Mouse (Mus musculus): Measurements from ENCODE around the gene Lrrc63. TPM values are rescaled to one million over a fixed set of nuclear protein-coding genes. Genes with fewer than 3 reads are reported as not detected.
"Not testable (repeated sequence)": the region's sequence is repeated elsewhere in the genome, so short reads cannot be mapped to it uniquely, and the experiment has no call there.

The Lrrc63 gene
- polyA plus RNA-seq, 1 experiment from 2014 or later: 0.07 TPM

GRCm38 (mm10) chr14:75150653-75151052 lies 20.0 kb upstream of the Lrrc63 start:
- WGBS: 56% methylated on average over 2 of the region's 2 CpGs
- no peak overlapping the region for H3K9ac ChIP-seq (ENCODE audit: low read length)
- ATAC-seq (replicated peaks; ENCODE audit: extremely low read depth, insufficient read depth, low FRiP score): no peak
- no peaks in the 10 kb centered on the region for H3K27me3 ChIP-seq (ENCODE audit: control insufficient read depth, insufficient read depth, low read length)
- H3K36me3 ChIP-seq (ENCODE audit: control insufficient read depth, insufficient read depth): no peaks in the 10 kb centered on the region
- H3K4me3 ChIP-seq (ENCODE audit: low read length): no peak overlapping the region
- H3K4me2 ChIP-seq (ENCODE audit: low read depth, low read length): no peak overlapping the region
- H3K9me3 ChIP-seq (replicated peaks; ENCODE audit: control insufficient read depth, low read length): no peaks in the 10 kb centered on the region
- H3K27ac ChIP-seq (ENCODE audit: low read length): no peak overlapping the region
- H3K4me1 ChIP-seq (ENCODE audit: control insufficient read depth, insufficient read depth, low read length): no peaks in the 10 kb centered on the region

- no peaks in the 10 kb centered on the region for H3K27me3 ChIP-seq (ENCODE audit: control insufficient read depth, insufficient read depth, low read length)
These were observed 17.5 kb upstream of the Lrrc63 start for GRCm38 (mm10) chr14:75148229-75148628.

GRCm38 (mm10) chr14:75147706-75148105 lies 17.0 kb upstream of the Lrrc63 start:
- H3K27me3 ChIP-seq (ENCODE audit: control insufficient read depth, insufficient read depth, low read length); ATAC-seq (replicated peaks; ENCODE audit: extremely low read depth, insufficient read depth, low FRiP score): not testable (repeated sequence)
- 67% methylated on average over 2 of the region's 2 CpGs for WGBS

More at GRCm38 (mm10) chr14:75148229-75148628, 17.5 kb upstream of the Lrrc63 start:
- 0 out of 2 replicates have a peak overlapping the region, but pooled peaks have one; percentile 46 for H3K27ac ChIP-seq (ENCODE audit: low read length)
- H3K9me3 ChIP-seq (replicated peaks; ENCODE audit: control insufficient read depth, low read length): no peaks in the 10 kb centered on the region
- H3K4me2 ChIP-seq (ENCODE audit: low read depth, low read length): peak overlapping the region; percentile 15; the same call in 1 of the 2 replicates
- ATAC-seq (replicated peaks; ENCODE audit: extremely low read depth, insufficient read depth, low FRiP score): no peak
- no peaks in the 10 kb centered on the region for H3K4me1 ChIP-seq (ENCODE audit: control insufficient read depth, insufficient read depth, low read length)
- no peak overlapping the region for H3K4me3 ChIP-seq (ENCODE audit: low read length)
- 42% methylated on average over 9 of the region's 9 CpGs for WGBS
- no peaks in the 10 kb centered on the region for H3K36me3 ChIP-seq (ENCODE audit: control insufficient read depth, insufficient read depth)
- H3K9ac ChIP-seq (ENCODE audit: low read length): no peak overlapping the region

GRCm38 (mm10) chr14:75139225-75139624 lies 8.5 kb upstream of the Lrrc63 start:
- Histone ChIP-seq H3K27ac (ENCODE audit: low read length) (no peak overlapping the region), H3K9me3 (replicated peaks; ENCODE audit: control insufficient read depth, low read length) (0 out of 2 replicates have a peak, but pooled peaks cover 2% of the 10 kb centered on the region)

More at GRCm38 (mm10) chr14:75147706-75148105, 17.0 kb upstream of the Lrrc63 start:
- H3K9me3 ChIP-seq (replicated peaks; ENCODE audit: control insufficient read depth, low read length); H3K4me2 ChIP-seq (ENCODE audit: low read depth, low read length); H3K4me1 ChIP-seq (ENCODE audit: control insufficient read depth, insufficient read depth, low read length); H3K4me3 ChIP-seq (ENCODE audit: low read length); H3K36me3 ChIP-seq (ENCODE audit: control insufficient read depth, insufficient read depth); H3K9ac ChIP-seq (ENCODE audit: low read length); H3K27ac ChIP-seq (ENCODE audit: low read length): not testable (repeated sequence)

GRCm38 (mm10) chr14:75138503-75138902 lies 7.8 kb upstream of the Lrrc63 start:
- Histone ChIP-seq H3K9me3 (replicated peaks; ENCODE audit: control insufficient read depth, low read length) (0 out of 2 replicates have a peak, but pooled peaks cover 2% of the 10 kb centered on the region), H3K36me3 (ENCODE audit: control insufficient read depth, insufficient read depth) (no peaks in the 10 kb centered on the region), H3K4me2 (ENCODE audit: low read depth, low read length) (peak overlapping the region; percentile 21; the same call in 1 of the 2 replicates), H3K27ac (ENCODE audit: low read length) (0 out of 2 replicates have a peak overlapping the region, but pooled peaks have one; percentile 15), H3K4me1 (ENCODE audit: control insufficient read depth, insufficient read depth, low read length) (no peaks in the 10 kb centered on the region), H3K4me3 (ENCODE audit: low read length) (no peak overlapping the region), H3K27me3 (ENCODE audit: control insufficient read depth, insufficient read depth, low read length) (0 out of 2 replicates have a peak, but pooled peaks cover 2% of the 10 kb centered on the region), H3K9ac (ENCODE audit: low read length) (no peak overlapping the region)
- WGBS: 33% methylated on average over 10 of the region's 10 CpGs
- no peak for ATAC-seq (replicated peaks; ENCODE audit: extremely low read depth, insufficient read depth, low FRiP score)

More at GRCm38 (mm10) chr14:75139225-75139624, 8.5 kb upstream of the Lrrc63 start:
- Histone ChIP-seq H3K36me3 (ENCODE audit: control insufficient read depth, insufficient read depth) (no peaks in the 10 kb centered on the region), H3K4me2 (ENCODE audit: low read depth, low read length) (no peak overlapping the region), H3K27me3 (ENCODE audit: control insufficient read depth, insufficient read depth, low read length) (0 out of 2 replicates have a peak, but pooled peaks cover 2% of the 10 kb centered on the region), H3K4me3 (ENCODE audit: low read length) (no peak overlapping the region), H3K4me1 (ENCODE audit: control insufficient read depth, insufficient read depth, low read length) (no peaks in the 10 kb centered on the region), H3K9ac (ENCODE audit: low read length) (no peak overlapping the region)
- WGBS: 83% methylated on average over 2 of the region's 2 CpGs
- ATAC-seq (replicated peaks; ENCODE audit: extremely low read depth, insufficient read depth, low FRiP score): no peak

- Histone ChIP-seq H3K36me3 (ENCODE audit: control insufficient read depth, insufficient read depth) (no peaks in the 10 kb centered on the region), H3K27me3 (ENCODE audit: control insufficient read depth, insufficient read depth, low read length) (0 out of 2 replicates have a peak, but pooled peaks cover 2% of the 10 kb centered on the region), H3K4me2 (ENCODE audit: low read depth, low read length) (peak overlapping the region; percentile 44), H3K27ac (ENCODE audit: low read length) (peak overlapping the region; percentile 66), H3K9ac (ENCODE audit: low read length) (peak overlapping the region; percentile 47; the same call in 1 of the 2 replicates), H3K4me1 (ENCODE audit: control insufficient read depth, insufficient read depth, low read length) (peaks cover 3% of the 10 kb centered on the region; the same call in 1 of the 2 replicates), H3K4me3 (ENCODE audit: low read length) (peak overlapping the region; percentile 42), H3K9me3 (replicated peaks; ENCODE audit: control insufficient read depth, low read length) (no peaks in the 10 kb centered on the region)
- WGBS: 55% methylated on average over 25 of the region's 25 CpGs
- ATAC-seq (replicated peaks; ENCODE audit: extremely low read depth, insufficient read depth, low FRiP score): no peak
These were observed 5.7 kb upstream of the Lrrc63 start for GRCm38 (mm10) chr14:75136119-75136966.

- Histone ChIP-seq H3K27ac (ENCODE audit: low read length) (peak overlapping the region; percentile 48; the same call in 1 of the 2 replicates), H3K9ac (ENCODE audit: low read length) (peak overlapping the region; percentile 31), H3K4me2 (ENCODE audit: low read depth, low read length) (peak overlapping the region; percentile 87), H3K9me3 (replicated peaks; ENCODE audit: control insufficient read depth, low read length) (no peaks in the 10 kb centered on the region), H3K27me3 (ENCODE audit: control insufficient read depth, insufficient read depth, low read length) (0 out of 2 replicates have a peak, but pooled peaks cover 2% of the 10 kb centered on the region), H3K36me3 (ENCODE audit: control insufficient read depth, insufficient read depth) (no peaks in the 10 kb centered on the region), H3K4me1 (ENCODE audit: control insufficient read depth, insufficient read depth, low read length) (peaks cover 4% of the 10 kb centered on the region; the same call in 1 of the 2 replicates), H3K4me3 (ENCODE audit: low read length) (peak overlapping the region; percentile 62)
- no peak for ATAC-seq (replicated peaks; ENCODE audit: extremely low read depth, insufficient read depth, low FRiP score)
- 6% methylated on average over 12 of the region's 12 CpGs for WGBS
These were observed 749 bp upstream of the Lrrc63 start for GRCm38 (mm10) chr14:75131324-75131935.

- Histone ChIP-seq H3K4me1 (ENCODE audit: control insufficient read depth, insufficient read depth, low read length) (no peaks in the 10 kb centered on the region), H3K4me3 (ENCODE audit: low read length) (no peak overlapping the region), H3K4me2 (ENCODE audit: low read depth, low read length) (no peak overlapping the region), H3K9ac (ENCODE audit: low read length) (no peak overlapping the region), H3K27ac (ENCODE audit: low read length) (no peak overlapping the region), H3K27me3 (ENCODE audit: control insufficient read depth, insufficient read depth, low read length) (no peaks in the 10 kb centered on the region), H3K9me3 (replicated peaks; ENCODE audit: control insufficient read depth, low read length) (no peaks in the 10 kb centered on the region), H3K36me3 (ENCODE audit: control insufficient read depth, insufficient read depth) (no peaks in the 10 kb centered on the region)
- no peak for ATAC-seq (replicated peaks; ENCODE audit: extremely low read depth, insufficient read depth, low FRiP score)
- 71% methylated on average over 8 of the region's 8 CpGs for WGBS
These were observed 9.0 kb downstream of the Lrrc63 start for GRCm38 (mm10) chr14:75121658-75122057.

All from heart, embryonic 16.5 days (tissue).